Mouse (Mus musculus) hindbrain, embryonic 16.5 days (tissue): ENCODE measurements around the gene Vmn2r48. TPM values are rescaled to one million over a fixed set of nuclear protein-coding genes. Genes with fewer than 3 reads are reported as not detected.
"Not testable (repeated sequence)": the region's sequence is repeated elsewhere in the genome, so short reads cannot be mapped to it uniquely, and the experiment has no call there.

ENCODE experiments used
- ATAC-seq: fragments of 200-750 bp; cut with Nextera tagmentation; 2 replicates; pipeline ENCODE4 v1.8.0; 2017; ENCODE audit warnings: moderate TSS enrichment, moderate library complexity
- H3K27ac ChIP-seq: fragments of 300-500 bp; sonication (generic); 2 replicates; pipeline ENCODE4 v1.5.1; 2014; ENCODE audit warnings: low read depth, mild to moderate bottlenecking, control low read depth, low read length, moderate library complexity
- H3K27me3 ChIP-seq: fragments of 300-500 bp; sonication (generic); replicated peaks from 2 replicates; pipeline ENCODE4 v1.6.1; 2014; ENCODE audit warnings: low read length; ENCODE audit not compliant: control insufficient read depth, insufficient read depth
- H3K36me3 ChIP-seq: fragments of 300-500 bp; sonication (generic); 2 replicates; pipeline ENCODE4 v1.6.1; 2014; ENCODE audit warnings: mild to moderate bottlenecking, low read length, moderate library complexity, mixed read lengths; ENCODE audit not compliant: control insufficient read depth, insufficient read depth
- H3K4me1 ChIP-seq: fragments of 300-500 bp; sonication (generic); 2 replicates; pipeline ENCODE4 v1.6.1; 2014; ENCODE audit warnings: low read depth, low read length; ENCODE audit not compliant: control insufficient read depth, insufficient read depth
- H3K4me2 ChIP-seq: fragments of 300-500 bp; sonication (generic); 2 replicates; pipeline ENCODE4 v1.6.1; 2014; ENCODE audit warnings: mild to moderate bottlenecking, low read length, control low read depth, moderate library complexity
- H3K4me3 ChIP-seq: fragments of 300-500 bp; sonication (generic); 2 replicates; pipeline ENCODE4 v1.5.1; 2014; ENCODE audit warnings: mild to moderate bottlenecking, low read length, control low read depth, moderate library complexity
- H3K9ac ChIP-seq: fragments of 300-500 bp; sonication (generic); 2 replicates; pipeline ENCODE4 v1.6.1; 2014; ENCODE audit warnings: low read depth, mild to moderate bottlenecking, control low read depth, low read length, moderate library complexity
- H3K9me3 ChIP-seq: fragments of 300-500 bp; sonication (generic); 2 replicates; pipeline ENCODE4 v1.6.1; 2014; ENCODE audit warnings: mild to moderate bottlenecking, low read length, moderate library complexity; ENCODE audit not compliant: control insufficient read depth
- WGBS: fragments of 180-500 bp; shearing (Covaris S2); extraction: QIAGEN DNeasy Blood & Tissue Kit; methylation state at CpG from one replicate; pipeline ENCODE4 v1.1.7; 2014; 5-methylcytosine and 5-hydroxymethylcytosine counted together
- polyA plus RNA-seq: library from polyadenylated mRNA; unstranded; fragments of >200 nt; fragmentation: Nextera tagmentation; extraction: Ambion mirVana; gene quantifications from 2 replicates; pipeline ENCODE4 v1.2.1, GENCODE M21; 2015

The Vmn2r48 gene
- not detected in 2 replicates for polyA plus RNA-seq

DNA sequence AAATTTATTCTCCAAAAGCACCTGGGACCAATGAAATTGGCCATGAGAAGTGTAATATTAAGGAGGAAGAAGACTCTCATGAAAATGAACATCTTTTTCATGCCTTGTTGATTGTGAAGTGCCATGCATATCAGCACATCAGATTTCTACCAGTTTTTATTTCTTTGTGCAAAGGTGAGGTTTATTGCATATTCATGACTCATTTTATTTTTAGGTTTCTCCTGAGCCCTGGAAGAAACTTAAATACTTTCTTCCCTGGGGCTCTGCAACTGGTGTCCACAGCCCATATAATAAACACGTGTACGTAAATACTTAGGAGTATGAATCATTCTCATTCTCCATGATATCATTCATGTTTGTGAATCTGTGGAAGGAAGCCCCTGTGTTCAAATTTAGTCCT lies at the start of gene Vmn2r48:
Vmn2r48 (minus strand) TSS at position 101 of the 400 bp plus-strand sequence.
- WGBS: 81% methylated on average over 2 of the region's 2 CpGs
- not testable (repeated sequence) for H3K4me1 ChIP-seq, H3K9me3 ChIP-seq, ATAC-seq, H3K27ac ChIP-seq, H3K36me3 ChIP-seq, H3K4me2 ChIP-seq, H3K9ac ChIP-seq, H3K4me3 ChIP-seq, H3K27me3 ChIP-seq

DNA sequence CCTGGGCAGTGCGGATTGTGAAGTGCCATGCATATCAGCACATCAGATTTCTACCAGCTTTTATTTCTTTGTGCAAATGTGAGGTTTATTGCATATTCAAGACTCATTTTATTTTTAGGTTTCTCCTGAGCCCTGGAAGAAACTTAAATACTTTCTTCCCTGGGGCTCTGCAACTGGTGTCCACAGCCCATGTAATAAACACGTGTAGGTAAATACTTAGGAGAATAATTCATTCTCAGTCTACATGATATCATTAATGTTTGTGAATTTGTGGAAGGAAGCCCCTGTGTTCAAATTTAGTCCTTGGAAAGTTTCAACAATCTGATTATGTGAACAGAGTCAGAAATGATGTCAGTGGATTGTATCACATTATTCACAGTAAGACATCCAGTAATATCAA lies 38.8 kb upstream of the Vmn2r48 start, which contains the start of gene Vmn2r49:
Vmn2r49 (minus strand) TSS at position 101 of the 400 bp plus-strand sequence.
- not testable (repeated sequence) for H3K27me3 ChIP-seq, H3K4me1 ChIP-seq, H3K4me3 ChIP-seq, H3K4me2 ChIP-seq, H3K9me3 ChIP-seq, ATAC-seq, H3K9ac ChIP-seq, H3K27ac ChIP-seq, H3K36me3 ChIP-seq
- WGBS: no CpG with 5 or more reads among the region's 2 CpGs

Other genes starting within 250 kb of the Vmn2r48 start
- gene Vmn2r46, start 183.0 kb downstream of the Vmn2r48 start, polyA plus RNA-seq: not detected in 2 replicates
- gene Vmn2r47, start 112.3 kb downstream of the Vmn2r48 start, polyA plus RNA-seq: not detected in 2 replicates
- not detected in 2 replicates for gene Vmn2r49, start 38.7 kb upstream of the Vmn2r48 start, polyA plus RNA-seq
- not detected in 2 replicates for gene Vmn2r50, start 99.7 kb upstream of the Vmn2r48 start, polyA plus RNA-seq
- not detected in 2 replicates for gene Vmn2r51, start 152.2 kb upstream of the Vmn2r48 start, polyA plus RNA-seq
- not detected in 2 replicates for gene Vmn2r52, start 223.0 kb upstream of the Vmn2r48 start, polyA plus RNA-seq